Mouse (Mus musculus) naive thymus-derived CD4-positive, alpha-beta T cell, adult 2 months (primary cell): ENCODE data around the gene Skp2.

Experiments
- DNase-seq: peaks from one replicate; pipeline ENCODE4 v3.0.0-alpha.2; 2011; ENCODE audit warnings: low read depth

The Skp2 gene

GRCm38 (mm10) chr15:9074671-9075070 is 80.6 kb downstream of the Skp2 start:
- DNase-seq, result no peak

DNA sequence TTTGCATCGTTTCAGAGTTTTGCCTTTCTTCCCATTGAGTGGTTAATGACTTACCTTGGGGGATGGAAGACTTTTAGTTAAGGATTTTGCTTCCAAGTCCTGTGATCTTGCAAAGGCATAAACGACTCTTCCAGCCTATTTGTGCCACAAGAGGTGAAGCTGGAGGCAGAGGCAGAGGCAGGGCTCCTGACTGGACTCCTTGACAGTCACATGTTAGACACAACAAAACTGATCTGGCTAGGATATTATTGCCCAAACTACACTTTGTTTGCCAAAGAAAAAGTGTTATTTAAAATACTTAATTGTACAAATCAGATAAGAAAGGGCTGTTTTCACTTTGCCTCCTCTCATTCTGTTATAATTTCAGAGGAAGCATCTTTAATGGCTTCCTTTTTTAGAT is 81.1 kb downstream of the Skp2 start:
- no peak for DNase-seq

DNA sequence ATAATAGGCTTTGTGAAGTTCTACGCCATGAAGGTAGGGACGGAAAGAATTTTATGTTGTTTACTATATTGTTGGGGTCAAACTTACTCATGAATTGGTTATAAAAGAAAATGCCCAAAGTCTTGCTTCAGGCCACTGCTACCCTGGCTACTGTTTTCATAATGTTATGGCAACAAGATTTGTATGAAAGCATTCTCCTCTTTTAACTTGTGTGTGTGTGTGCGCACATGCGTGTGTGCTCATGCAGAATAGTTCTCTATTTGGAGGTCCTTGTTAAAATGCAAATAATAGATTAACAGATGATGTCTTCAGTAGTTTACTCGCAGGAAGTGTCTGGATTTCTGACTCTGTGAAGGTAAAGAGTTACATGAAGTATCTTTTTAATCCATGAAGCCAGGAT is 81.5 kb downstream of the Skp2 start:
- no peak for DNase-seq

DNA sequence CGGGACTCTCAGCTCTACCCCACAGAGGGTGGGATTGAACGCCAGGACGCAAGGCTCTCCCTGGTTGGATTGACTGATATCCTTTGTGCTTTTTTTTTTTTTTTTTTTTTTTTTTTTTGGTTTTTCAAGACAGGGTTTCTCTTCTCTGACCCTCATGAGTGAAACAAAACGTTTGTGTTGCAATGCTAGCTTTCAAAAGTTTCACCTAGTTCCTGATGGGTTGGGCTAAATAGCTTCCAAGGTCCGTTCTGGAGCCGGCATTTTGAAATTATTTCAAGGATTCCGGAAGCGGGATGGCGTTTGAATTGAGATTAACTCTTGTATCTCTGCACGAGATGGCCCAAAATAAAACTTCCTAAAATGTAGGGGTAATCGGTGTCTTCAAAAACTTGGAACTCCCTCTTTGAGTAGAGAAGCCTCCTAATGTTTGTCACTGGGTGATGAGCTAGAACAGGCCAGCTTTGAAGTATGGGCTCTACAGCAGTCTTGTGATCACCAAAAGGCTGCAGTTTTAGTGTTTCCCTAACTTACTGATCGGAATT is 82.1 kb downstream of the Skp2 start:
- DNase-seq, result no peak

- DNase-seq, result peak; percentile 71
These were observed 82.6 kb downstream of the Skp2 start for GRCm38 (mm10) chr15:9072630-9073029.

DNA sequence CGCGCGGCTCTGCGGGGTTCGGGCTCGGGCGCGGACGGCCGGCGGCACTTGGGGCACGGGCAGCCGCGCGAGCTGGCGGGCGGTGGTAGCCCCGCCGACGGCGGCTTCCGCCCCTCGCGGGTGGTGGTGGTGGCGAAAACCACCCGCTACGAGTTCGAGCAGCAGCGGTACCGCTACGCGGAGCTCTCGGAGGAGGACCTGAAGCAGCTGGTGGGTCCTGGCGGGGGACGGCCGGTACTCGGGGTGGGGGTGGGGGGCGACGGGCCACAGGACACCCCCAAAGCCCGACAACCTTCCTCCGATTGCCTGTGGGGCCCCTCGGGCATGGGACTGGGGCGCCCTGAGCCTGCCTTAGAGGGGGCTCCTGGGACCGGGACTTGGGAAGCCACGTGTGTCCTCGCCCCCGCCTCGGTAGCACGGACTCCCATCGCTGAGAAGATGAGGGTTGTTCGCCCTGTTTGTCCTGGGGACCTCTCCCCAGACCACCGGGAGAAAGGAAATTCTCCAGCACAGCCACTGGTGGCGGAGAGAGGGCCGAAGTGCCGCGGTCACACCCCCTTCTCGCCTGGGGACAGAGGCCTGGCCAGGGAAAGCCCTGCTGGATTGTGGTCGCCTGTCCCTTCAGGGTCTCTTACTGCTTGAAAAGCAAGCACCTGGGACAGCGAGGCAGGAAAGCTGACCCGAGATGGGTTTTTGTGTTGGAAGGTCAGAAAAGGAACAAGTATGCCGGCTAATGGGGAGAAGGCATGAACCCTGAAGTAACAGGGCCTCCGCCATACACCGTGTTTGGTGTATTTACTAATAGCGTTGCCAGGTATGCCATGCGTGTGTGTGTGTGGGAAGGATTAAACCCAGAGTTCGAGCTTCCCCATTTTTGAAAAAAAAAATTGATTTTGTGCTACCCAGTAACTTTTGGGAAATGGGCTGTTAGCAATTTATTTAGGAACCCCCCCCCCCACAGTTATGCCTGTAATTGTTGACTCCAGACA is 83.4 kb downstream of the Skp2 start:
- peak; percentile 46 for DNase-seq

DNA sequence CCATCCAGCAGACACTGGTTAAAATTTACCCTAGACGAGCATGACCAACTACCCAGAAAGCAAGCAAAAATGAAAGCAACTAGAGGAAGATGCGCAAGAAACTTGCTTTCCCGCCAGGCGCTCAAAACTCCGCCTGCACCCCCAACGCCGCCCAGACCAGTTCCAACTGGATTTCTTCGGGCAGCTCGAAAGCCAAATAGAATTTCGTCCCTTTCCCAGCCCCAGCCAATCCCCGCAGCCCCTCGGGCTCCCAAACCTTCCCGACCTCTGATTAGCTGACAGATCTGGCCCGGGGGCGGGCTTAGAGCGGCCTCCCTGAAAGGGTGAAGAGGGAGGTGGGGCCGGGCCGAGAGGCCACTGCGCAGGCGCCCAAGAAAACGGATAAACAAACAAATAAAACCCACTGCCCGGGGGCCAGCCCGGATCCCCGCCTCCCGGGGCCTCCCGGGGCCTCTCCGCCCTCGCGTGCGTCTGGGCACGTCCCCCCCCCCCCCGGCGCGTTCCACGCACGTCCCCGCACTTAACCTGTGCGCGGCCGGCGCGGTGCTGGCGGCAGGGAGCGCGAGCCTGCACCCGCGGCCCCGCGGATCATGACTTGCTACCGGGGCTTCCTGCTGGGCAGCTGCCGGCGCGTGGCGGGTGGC is 84.2 kb downstream of the Skp2 start, which contains the start of gene Nadk2:
Gene Nadk2 (plus strand): TSS at position 349 of the 644 bp plus-strand sequence.
- DNase-seq, result peak; percentile 97

- DNase-seq, result peak; percentile 26
These were observed 84.9 kb downstream of the Skp2 start for GRCm38 (mm10) chr15:9070353-9070752.

DNA sequence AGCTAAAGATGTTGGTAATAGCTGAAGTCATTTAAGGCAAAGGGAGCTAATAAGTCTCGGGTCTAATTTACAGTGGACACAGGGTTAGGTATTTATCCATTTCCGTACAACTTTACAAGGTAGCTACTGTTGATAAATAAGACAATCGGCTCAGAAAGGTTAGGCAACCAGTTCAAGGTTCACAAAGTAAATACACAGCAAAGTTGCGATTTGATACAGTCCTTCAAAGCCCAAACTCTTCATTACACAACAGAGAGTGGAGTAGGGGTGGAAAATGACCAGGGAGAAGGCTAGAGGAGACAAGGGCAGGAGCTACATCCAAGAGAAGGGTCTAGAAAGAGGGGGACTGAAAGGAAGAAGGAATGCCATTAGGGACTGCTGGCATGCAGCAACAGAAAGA is 86.3 kb downstream of the Skp2 start:
- no peak for DNase-seq
